Mouse (Mus musculus) cortical plate, adult 2 months (tissue): ENCODE measurements at regions not wholly inside any gene's neighbourhood (a gene's known extent, or its start where the extent isn't known, plus 50 kb on each side); places are given as distances from the start of the nearest gene placed in this dataset.

Experiments used
- CTCF ChIP-seq: fragments of 200-500 bp; IDR thresholded peaks from 2 replicates; pipeline ENCODE4 v1.5.1; 2011; ENCODE audit warnings: mild to moderate bottlenecking, control low read depth, low read length; ENCODE audit not compliant: insufficient read depth; ENCODE audit errors: extremely low read depth
- POLR2A ChIP-seq: fragments of 200-500 bp; IDR thresholded peaks from 2 replicates; pipeline ENCODE4 v1.6.1; 2011; ENCODE audit warnings: mild to moderate bottlenecking, low read length, control low read depth; ENCODE audit not compliant: insufficient read depth; ENCODE audit errors: extremely low read depth

DNA sequence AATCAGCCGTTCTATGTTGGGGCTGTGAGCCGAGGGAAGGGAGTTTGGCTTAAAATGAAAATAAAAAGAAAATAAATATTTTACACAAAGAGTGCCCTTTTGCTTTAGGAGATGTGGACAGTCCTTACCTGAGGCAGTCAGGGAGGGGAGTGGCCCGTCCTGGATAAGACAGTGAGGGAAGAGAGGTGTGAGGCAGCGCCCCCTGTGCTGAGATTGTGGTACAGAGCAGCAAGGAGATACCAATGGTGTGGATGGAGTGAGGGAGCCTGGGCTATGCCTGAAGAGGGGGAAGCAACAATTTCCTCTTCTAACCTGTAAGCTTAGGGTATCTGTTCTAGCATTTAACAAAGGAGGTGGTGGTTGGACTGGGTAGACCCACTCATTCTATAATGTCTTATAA, 134.5 kb downstream of the Zfp281 start:
- TF ChIP-seq CTCF (no peak), POLR2A (no peak)
